Mouse (Mus musculus): ENCODE data around the gene Tipin. TPM values are rescaled to one million over a fixed set of nuclear protein-coding genes. Genes with fewer than 3 reads are reported as not detected.
"Not testable (repeated sequence)": the region's sequence is repeated elsewhere in the genome, so short reads cannot be mapped to it uniquely, and the experiment has no call there.

Tipin gene
- polyA plus RNA-seq, 1 experiment from 2014 or later, result 159 TPM

GRCm38 (mm10) chr9:64261023-64261422, 20.4 kb upstream of the Tipin start:
- no peaks in the 10 kb centered on the region for H3K4me1 ChIP-seq (ENCODE audit: control insufficient read depth, insufficient read depth, low read length)
- H3K36me3 ChIP-seq (ENCODE audit: control insufficient read depth, insufficient read depth, low read length), result no peaks in the 10 kb centered on the region
- WGBS (ENCODE audit: insufficient replicate concordance), result 78% methylated on average over 4 of the region's 4 CpGs
- no peak overlapping the region for H3K4me2 ChIP-seq
- no peak overlapping the region for H3K27ac ChIP-seq (ENCODE audit: low read depth, low read length)
- H3K27me3 ChIP-seq (ENCODE audit: control insufficient read depth, insufficient read depth, low read length), result no peaks in the 10 kb centered on the region
- no peak for ATAC-seq (replicated peaks; ENCODE audit: insufficient number of reproducible peaks, low FRiP score, low TSS enrichment)
- H3K9me3 ChIP-seq (replicated peaks; ENCODE audit: control insufficient read depth, low read length), result no peaks in the 10 kb centered on the region
- H3K4me3 ChIP-seq (ENCODE audit: low read depth, low read length), result no peak overlapping the region
- H3K9ac ChIP-seq (ENCODE audit: low read depth, low read length), result no peak overlapping the region

GRCm38 (mm10) chr9:64264813-64265212, 16.6 kb upstream of the Tipin start:
- ATAC-seq (replicated peaks; ENCODE audit: insufficient number of reproducible peaks, low FRiP score, low TSS enrichment), result no peak
- H3K9me3 ChIP-seq (replicated peaks; ENCODE audit: control insufficient read depth, low read length), result no peaks in the 10 kb centered on the region
- WGBS (ENCODE audit: insufficient replicate concordance), result 34% methylated on average over 1 of the region's 1 CpGs

GRCm38 (mm10) chr9:64267231-64267630, 14.2 kb upstream of the Tipin start:
- Histone ChIP-seq H3K27me3 (ENCODE audit: control insufficient read depth, insufficient read depth, low read length) (no peaks in the 10 kb centered on the region), H3K4me2 (no peak overlapping the region), H3K4me1 (ENCODE audit: control insufficient read depth, insufficient read depth, low read length) (no peaks in the 10 kb centered on the region), H3K4me3 (ENCODE audit: low read depth, low read length) (no peak overlapping the region), H3K9ac (ENCODE audit: low read depth, low read length) (no peak overlapping the region), H3K36me3 (ENCODE audit: control insufficient read depth, insufficient read depth, low read length) (no peaks in the 10 kb centered on the region), H3K9me3 (replicated peaks; ENCODE audit: control insufficient read depth, low read length) (no peaks in the 10 kb centered on the region), H3K27ac (ENCODE audit: low read depth, low read length) (no peak overlapping the region)
- ATAC-seq (replicated peaks; ENCODE audit: insufficient number of reproducible peaks, low FRiP score, low TSS enrichment), result no peak
- 84% methylated on average over 1 of the region's 1 CpGs for WGBS (ENCODE audit: insufficient replicate concordance)

More at GRCm38 (mm10) chr9:64264813-64265212, 16.6 kb upstream of the Tipin start:
- H3K27ac ChIP-seq (ENCODE audit: low read depth, low read length), result no peak overlapping the region
- H3K4me1 ChIP-seq (ENCODE audit: control insufficient read depth, insufficient read depth, low read length), result no peaks in the 10 kb centered on the region
- no peak overlapping the region for H3K9ac ChIP-seq (ENCODE audit: low read depth, low read length)
- no peak overlapping the region for H3K4me2 ChIP-seq
- H3K36me3 ChIP-seq (ENCODE audit: control insufficient read depth, insufficient read depth, low read length), result no peaks in the 10 kb centered on the region
- H3K27me3 ChIP-seq (ENCODE audit: control insufficient read depth, insufficient read depth, low read length), result no peaks in the 10 kb centered on the region
- H3K4me3 ChIP-seq (ENCODE audit: low read depth, low read length), result no peak overlapping the region

GRCm38 (mm10) chr9:64268196-64268595, 13.2 kb upstream of the Tipin start:
- Histone ChIP-seq H3K4me1 (ENCODE audit: control insufficient read depth, insufficient read depth, low read length) (no peaks in the 10 kb centered on the region), H3K4me2 (no peak overlapping the region), H3K4me3 (ENCODE audit: low read depth, low read length) (no peak overlapping the region), H3K27ac (ENCODE audit: low read depth, low read length) (no peak overlapping the region), H3K27me3 (ENCODE audit: control insufficient read depth, insufficient read depth, low read length) (no peaks in the 10 kb centered on the region), H3K9me3 (replicated peaks; ENCODE audit: control insufficient read depth, low read length) (no peaks in the 10 kb centered on the region), H3K36me3 (ENCODE audit: control insufficient read depth, insufficient read depth, low read length) (no peaks in the 10 kb centered on the region), H3K9ac (ENCODE audit: low read depth, low read length) (no peak overlapping the region)
- ATAC-seq (replicated peaks; ENCODE audit: insufficient number of reproducible peaks, low FRiP score, low TSS enrichment), result no peak
- WGBS (ENCODE audit: insufficient replicate concordance), result 75% methylated on average over 10 of the region's 10 CpGs

GRCm38 (mm10) chr9:64268836-64269235, 12.5 kb upstream of the Tipin start:
- not testable (repeated sequence) for H3K4me3 ChIP-seq (ENCODE audit: low read depth, low read length); H3K27ac ChIP-seq (ENCODE audit: low read depth, low read length); ATAC-seq (replicated peaks; ENCODE audit: insufficient number of reproducible peaks, low FRiP score, low TSS enrichment); H3K4me1 ChIP-seq (ENCODE audit: control insufficient read depth, insufficient read depth, low read length); H3K9ac ChIP-seq (ENCODE audit: low read depth, low read length); H3K36me3 ChIP-seq (ENCODE audit: control insufficient read depth, insufficient read depth, low read length); H3K9me3 ChIP-seq (replicated peaks; ENCODE audit: control insufficient read depth, low read length); H3K27me3 ChIP-seq (ENCODE audit: control insufficient read depth, insufficient read depth, low read length); H3K4me2 ChIP-seq
- 83% methylated on average over 8 of the region's 8 CpGs for WGBS (ENCODE audit: insufficient replicate concordance)

GRCm38 (mm10) chr9:64271249-64271648, 10.1 kb upstream of the Tipin start:
- no peak for ATAC-seq (replicated peaks; ENCODE audit: insufficient number of reproducible peaks, low FRiP score, low TSS enrichment)
- Histone ChIP-seq H3K27ac (ENCODE audit: low read depth, low read length) (no peak overlapping the region), H3K36me3 (ENCODE audit: control insufficient read depth, insufficient read depth, low read length) (no peaks in the 10 kb centered on the region), H3K27me3 (ENCODE audit: control insufficient read depth, insufficient read depth, low read length) (no peaks in the 10 kb centered on the region), H3K9ac (ENCODE audit: low read depth, low read length) (no peak overlapping the region), H3K4me3 (ENCODE audit: low read depth, low read length) (no peak overlapping the region), H3K4me1 (ENCODE audit: control insufficient read depth, insufficient read depth, low read length) (no peaks in the 10 kb centered on the region), H3K9me3 (replicated peaks; ENCODE audit: control insufficient read depth, low read length) (no peaks in the 10 kb centered on the region), H3K4me2 (no peak overlapping the region)
- WGBS (ENCODE audit: insufficient replicate concordance), result 69% methylated on average over 3 of the region's 3 CpGs

- H3K4me2 ChIP-seq, result no peak overlapping the region
Observed at GRCm38 (mm10) chr9:64272611-64273010, 8.8 kb upstream of the Tipin start.

GRCm38 (mm10) chr9:64273757-64274156, 7.6 kb upstream of the Tipin start:
- no peaks in the 10 kb centered on the region for H3K36me3 ChIP-seq (ENCODE audit: control insufficient read depth, insufficient read depth, low read length)
- no peak for ATAC-seq (replicated peaks; ENCODE audit: insufficient number of reproducible peaks, low FRiP score, low TSS enrichment)
- no peak overlapping the region for H3K4me3 ChIP-seq (ENCODE audit: low read depth, low read length)
- H3K27ac ChIP-seq (ENCODE audit: low read depth, low read length), result no peak overlapping the region
- no peaks in the 10 kb centered on the region for H3K9me3 ChIP-seq (replicated peaks; ENCODE audit: control insufficient read depth, low read length)
- no peak overlapping the region for H3K4me2 ChIP-seq
- 76% methylated on average over 4 of the region's 4 CpGs for WGBS (ENCODE audit: insufficient replicate concordance)
- no peak overlapping the region for H3K9ac ChIP-seq (ENCODE audit: low read depth, low read length)
- H3K4me1 ChIP-seq (ENCODE audit: control insufficient read depth, insufficient read depth, low read length), result no peaks in the 10 kb centered on the region
- H3K27me3 ChIP-seq (ENCODE audit: control insufficient read depth, insufficient read depth, low read length), result no peaks in the 10 kb centered on the region

More at GRCm38 (mm10) chr9:64272611-64273010, 8.8 kb upstream of the Tipin start:
- no peaks in the 10 kb centered on the region for H3K27me3 ChIP-seq (ENCODE audit: control insufficient read depth, insufficient read depth, low read length)
- no peak overlapping the region for H3K27ac ChIP-seq (ENCODE audit: low read depth, low read length)
- no peaks in the 10 kb centered on the region for H3K36me3 ChIP-seq (ENCODE audit: control insufficient read depth, insufficient read depth, low read length)
- ATAC-seq (replicated peaks; ENCODE audit: insufficient number of reproducible peaks, low FRiP score, low TSS enrichment), result no peak
- WGBS (ENCODE audit: insufficient replicate concordance), result 32% methylated on average over 7 of the region's 7 CpGs
- no peaks in the 10 kb centered on the region for H3K9me3 ChIP-seq (replicated peaks; ENCODE audit: control insufficient read depth, low read length)
- H3K9ac ChIP-seq (ENCODE audit: low read depth, low read length), result no peak overlapping the region
- H3K4me3 ChIP-seq (ENCODE audit: low read depth, low read length), result no peak overlapping the region
- H3K4me1 ChIP-seq (ENCODE audit: control insufficient read depth, insufficient read depth, low read length), result no peaks in the 10 kb centered on the region

GRCm38 (mm10) chr9:64274291-64274690, 7.1 kb upstream of the Tipin start:
- Histone ChIP-seq H3K27ac (ENCODE audit: low read depth, low read length) (no peak overlapping the region), H3K9ac (ENCODE audit: low read depth, low read length) (no peak overlapping the region), H3K27me3 (ENCODE audit: control insufficient read depth, insufficient read depth, low read length) (no peaks in the 10 kb centered on the region), H3K4me1 (ENCODE audit: control insufficient read depth, insufficient read depth, low read length) (no peaks in the 10 kb centered on the region), H3K36me3 (ENCODE audit: control insufficient read depth, insufficient read depth, low read length) (no peaks in the 10 kb centered on the region), H3K9me3 (replicated peaks; ENCODE audit: control insufficient read depth, low read length) (no peaks in the 10 kb centered on the region), H3K4me2 (no peak overlapping the region), H3K4me3 (ENCODE audit: low read depth, low read length) (no peak overlapping the region)
- WGBS (ENCODE audit: insufficient replicate concordance), result 65% methylated on average over 4 of the region's 4 CpGs
- no peak for ATAC-seq (replicated peaks; ENCODE audit: insufficient number of reproducible peaks, low FRiP score, low TSS enrichment)
